Mouse (Mus musculus) ovary, postnatal 36 days (tissue): ENCODE measurements around the gene Frem1.

Source experiments
- DNase-seq: peaks from one replicate; pipeline ENCODE4 v3.0.0; 2022; ENCODE audit warnings: low spot score, mixed read lengths

Gene Frem1

DNA sequence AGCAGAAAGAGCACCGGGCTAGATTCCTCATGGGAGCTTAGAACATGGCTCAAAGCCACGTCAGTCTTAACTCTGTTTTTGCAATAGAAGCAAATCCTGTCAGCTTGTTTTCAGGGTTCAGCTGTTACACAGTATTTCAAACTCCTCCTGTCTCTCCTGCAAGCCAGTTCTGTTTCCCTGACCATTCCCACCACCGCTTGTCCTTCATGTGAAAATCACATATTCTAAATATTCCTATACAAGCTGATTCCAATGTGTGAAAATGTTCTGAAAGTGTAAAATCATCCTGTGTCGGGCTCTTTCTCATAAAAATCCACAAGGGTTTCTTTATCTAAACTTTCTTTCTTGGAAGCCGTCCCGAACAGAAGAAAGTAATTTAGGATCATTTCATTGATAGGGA is 22.0 kb downstream of the Frem1 start:
- DNase-seq, result no peak

DNA sequence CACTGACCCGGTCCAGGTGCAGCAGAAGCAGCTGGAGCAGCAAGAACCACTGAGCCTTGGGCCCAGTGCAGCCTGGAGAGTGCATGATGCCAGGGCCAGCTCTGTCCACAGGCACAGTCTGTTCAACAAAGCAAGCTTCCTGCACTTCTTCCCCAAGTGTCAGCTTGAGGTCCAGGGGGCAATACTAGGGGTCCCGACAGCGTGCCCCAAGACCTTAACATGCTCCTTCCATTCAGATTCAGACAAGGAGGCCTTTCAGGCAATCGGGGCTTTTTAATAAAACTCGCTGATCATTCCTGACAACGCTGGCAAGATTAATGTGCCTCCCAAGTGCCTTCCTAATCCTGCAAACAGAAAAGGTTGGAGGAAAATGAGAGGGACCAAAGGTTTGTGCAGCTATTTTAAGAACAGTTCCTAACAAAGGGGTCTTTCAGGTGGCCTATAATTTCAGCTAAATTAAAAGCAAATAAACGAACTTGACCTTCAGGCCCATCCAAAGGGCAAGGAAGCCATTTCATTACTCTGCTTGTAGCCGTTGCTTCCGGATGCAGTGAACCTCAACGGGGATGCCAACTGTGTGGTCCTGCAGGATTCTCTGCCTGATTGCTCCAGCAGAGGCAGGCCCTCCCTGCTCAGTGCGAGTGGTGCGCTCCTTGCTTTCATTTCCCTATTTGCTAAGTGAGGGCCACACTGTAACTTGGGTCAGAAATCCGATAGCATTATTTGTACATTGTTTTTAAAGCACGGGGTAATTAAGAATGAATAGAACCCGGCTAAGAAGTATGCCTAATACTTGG is 31.2 kb downstream of the Frem1 start:
- no peak for DNase-seq

DNA sequence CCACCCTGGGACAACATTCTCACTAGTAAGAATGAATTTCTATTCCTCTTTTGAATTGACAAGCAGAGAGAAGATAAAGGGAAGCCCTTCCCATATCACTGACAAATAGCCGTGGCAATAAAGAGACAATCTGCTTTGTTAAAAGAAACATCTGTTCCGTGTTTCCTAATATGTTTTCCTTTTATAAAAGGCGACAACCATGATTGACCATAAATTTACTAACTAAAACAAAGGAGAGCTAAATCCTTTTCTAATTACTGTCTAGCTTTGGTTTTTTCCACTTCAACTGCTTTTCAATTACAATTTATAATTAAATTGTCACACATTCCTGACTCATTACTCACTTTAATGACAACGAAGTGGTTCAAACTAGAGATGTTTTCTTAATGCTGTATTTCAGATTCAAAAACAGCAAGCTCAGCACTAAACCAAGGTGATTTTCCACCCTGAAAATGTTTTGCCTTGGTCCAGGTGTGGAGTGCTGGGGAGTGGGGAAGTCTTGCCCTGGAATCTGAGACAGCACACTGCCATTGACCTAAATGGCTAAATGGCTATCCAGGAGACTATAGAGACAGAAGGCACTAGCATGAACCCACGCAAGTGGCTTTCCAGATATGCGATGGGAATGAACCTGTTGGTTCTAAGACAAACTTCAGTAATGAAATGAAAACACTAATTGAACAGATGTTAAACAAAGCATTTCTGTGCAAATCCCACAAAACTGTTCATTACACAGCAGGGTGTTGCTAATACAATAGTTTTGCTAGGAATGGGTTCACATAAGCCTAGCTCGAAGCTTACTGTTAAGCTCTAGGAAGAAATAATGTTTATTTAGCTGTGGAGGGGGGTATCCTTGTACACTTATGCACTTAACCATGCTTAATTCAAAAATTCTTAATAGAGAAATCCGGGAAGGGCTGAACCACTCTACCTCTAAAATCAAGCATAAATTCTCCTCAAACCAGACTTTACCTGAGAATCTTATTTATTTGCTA is 33.7 kb downstream of the Frem1 start:
- DNase-seq, result no peak

DNA sequence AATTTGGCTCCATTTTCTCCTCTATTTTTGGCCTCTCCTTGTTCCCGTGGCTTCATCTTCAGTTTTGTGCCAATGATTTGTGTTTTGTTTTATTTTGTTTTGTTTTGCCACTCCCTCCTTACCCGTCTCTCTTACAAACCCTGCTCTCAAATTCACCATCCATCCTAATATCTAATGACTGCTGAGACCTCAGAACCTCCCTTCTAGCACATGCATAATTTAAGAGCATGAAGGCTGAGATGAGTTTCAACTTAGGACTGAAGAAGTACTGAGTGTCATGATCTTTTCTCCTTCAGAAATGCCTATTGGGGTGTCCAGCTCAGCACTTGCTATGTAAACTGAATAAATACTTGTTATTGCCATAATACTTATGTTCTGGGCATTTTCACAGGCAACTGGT is 37.6 kb downstream of the Frem1 start:
- DNase-seq, result no peak

DNA sequence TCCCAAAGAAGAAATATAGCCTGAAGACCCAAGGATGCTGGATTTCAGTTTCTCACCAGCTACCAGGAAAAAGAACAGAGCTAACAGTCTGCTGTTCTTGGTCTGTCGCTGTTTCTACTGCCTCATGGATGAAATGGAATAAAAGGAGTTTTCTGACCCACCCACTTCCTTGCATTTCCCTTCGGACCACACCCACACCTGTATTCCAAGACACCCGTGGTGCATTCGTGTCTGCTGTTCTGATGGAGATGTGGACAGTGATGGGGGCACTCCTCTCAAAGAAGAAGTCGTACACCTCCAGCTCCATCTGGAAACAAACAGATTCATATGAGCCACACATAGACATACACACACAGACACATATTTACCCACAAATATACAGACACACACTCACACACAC is 48.1 kb downstream of the Frem1 start:
- DNase-seq, result no peak

DNA sequence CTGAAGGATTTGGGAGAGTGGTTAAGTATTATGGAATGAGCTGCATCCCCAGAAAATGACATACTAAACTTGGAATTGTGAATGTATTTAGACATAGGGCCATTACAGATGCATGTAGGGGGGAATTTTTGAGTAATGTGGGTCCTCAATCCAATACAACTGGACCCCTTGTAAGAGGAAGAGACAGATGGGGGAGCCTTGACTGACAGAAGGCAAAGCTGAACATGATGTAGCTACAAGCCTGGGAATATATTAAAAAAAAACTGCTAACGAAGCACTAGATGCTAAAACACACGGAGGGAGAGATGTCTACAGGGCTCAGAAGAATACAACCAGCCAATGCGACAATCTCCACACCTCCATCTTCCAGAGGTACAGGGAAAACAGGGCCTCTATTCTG is 60.1 kb downstream of the Frem1 start:
- DNase-seq, result no peak

DNA sequence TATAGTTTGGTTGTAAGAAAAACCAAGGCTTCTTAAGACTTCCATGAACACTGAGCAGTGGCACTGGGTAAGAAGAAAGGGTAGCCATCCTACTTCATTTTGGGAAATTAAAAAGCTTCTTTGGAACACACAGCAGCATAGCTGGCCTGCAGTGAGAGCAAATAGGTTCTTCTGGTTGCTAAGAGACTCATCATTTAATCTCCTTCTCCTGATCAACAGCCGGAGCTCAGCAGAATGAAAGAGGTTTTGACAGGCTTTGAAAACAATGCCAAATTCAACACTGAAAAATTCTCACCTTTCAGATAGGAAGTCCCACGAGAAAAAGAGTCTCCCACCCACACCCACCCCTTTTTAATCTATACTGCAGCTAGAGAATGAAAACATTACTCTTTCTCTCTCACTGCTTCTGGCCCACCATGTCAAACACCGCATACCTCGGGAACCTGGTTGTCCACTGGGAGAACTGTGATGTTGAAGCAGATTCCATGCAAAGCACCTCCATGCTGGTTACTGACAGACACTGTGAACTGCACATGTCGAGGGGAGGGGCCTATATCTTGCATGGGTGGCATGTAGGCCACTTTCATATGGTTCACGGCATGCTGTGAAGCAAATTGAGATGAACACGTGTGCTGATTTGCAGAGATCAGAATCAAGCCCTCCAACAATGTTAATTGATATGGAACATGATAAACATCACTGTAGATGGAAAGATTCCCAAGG is 61.0 kb downstream of the Frem1 start:
- DNase-seq, result no peak

DNA sequence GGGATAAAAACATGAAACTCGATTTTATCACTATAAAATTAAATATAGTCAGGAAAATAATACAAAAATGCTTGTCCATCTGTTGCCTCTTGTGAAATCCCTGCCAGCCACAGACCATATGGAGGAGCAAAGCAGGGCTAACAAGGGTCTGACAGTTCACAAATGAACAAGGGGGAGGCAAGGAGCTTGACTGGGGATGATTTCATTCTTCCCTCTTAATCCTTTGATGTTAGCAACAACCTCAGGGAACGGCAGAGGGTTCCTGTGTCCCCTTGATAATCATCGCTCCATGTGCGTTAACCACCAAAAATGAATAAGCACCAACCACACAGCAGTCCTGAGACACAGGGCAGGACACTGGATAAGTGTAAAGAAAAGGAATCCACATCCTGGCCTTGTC is 79.8 kb downstream of the Frem1 start:
- no peak for DNase-seq

DNA sequence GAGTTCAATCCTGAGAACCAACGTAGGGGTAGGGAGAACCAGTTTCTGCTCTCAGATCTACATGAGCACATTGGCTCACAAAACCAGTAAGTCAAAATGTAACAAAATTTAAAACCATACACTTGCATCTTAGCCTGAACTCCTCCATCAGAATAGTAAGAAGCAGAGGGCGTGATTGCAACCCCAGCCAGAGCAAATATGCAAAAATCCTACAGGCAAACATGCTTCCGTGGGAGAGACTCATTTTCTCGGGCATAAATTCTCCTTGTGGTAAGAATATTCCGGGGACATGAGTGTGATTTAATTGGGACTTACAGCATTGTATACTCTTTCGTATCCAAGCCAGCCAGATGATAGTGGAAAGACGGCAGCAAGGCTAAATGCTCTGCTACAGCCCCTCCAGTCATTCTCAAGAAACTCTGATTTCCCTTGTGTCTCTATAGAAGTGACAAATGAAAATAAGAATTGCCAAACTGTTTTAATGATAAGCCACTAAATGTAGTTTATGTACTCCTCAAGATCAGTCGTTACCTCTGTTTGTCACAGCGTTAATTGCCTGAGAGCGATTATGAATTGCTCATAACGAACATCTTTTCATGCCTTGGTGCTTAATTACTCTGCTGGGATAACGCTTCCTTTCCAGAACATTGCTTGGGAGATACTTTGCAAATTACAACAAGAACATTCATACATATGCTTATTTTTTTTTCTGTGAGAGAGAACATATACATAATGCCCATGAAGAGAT is 81.1 kb downstream of the Frem1 start:
- DNase-seq, result no peak

DNA sequence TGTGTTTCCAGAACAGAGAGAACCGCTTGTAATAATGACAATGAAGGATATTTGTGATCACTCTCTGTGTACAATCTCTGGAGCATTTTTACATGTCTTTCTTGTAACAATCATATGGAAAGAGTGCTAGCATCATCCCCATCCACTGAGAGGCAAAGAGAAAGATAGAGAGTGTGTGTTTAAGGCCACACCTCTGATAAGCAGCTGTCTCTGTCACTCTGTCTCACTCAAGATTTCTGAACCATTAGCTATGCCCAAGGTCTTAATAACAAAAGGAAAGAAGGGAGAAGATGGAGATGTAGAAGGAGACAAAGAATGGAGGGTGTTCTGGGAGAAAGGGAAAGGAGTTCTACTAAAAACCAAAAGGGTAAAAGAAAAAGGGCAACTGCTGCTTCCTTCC is 91.1 kb downstream of the Frem1 start:
- no peak for DNase-seq

DNA sequence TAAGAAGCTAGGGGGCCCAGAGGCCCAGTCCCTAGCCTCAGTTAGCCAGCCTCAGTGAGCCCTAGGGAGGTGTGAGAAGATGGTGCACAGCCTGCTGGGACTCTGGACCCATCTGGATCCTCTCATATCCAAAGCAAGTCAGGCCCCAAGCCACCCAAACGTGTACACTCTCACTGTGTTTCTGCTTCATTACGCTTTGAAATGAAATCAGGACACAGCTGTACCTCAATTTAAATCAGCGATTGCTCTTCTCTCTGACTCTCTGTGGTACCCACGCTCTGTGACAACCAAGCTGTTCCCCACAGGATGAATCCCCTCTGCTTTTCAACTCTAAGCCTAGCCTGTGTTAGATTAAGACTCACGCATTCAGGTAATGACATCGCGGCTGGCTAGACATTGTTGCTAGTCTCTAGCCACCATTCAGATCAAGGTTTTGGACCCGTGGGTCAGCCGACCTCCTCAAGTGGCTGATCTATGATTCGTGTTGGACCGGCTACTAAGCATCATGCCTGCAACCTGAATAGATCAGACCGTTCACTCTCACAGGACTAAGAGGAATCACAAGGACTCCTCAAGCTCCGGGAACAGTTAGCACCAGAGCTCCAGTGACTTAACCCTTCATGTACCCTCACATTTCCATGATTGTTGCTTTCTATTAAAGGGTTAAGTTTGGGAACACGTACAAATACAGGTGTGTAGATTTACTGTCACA is 94.2 kb downstream of the Frem1 start:
- DNase-seq, result no peak

DNA sequence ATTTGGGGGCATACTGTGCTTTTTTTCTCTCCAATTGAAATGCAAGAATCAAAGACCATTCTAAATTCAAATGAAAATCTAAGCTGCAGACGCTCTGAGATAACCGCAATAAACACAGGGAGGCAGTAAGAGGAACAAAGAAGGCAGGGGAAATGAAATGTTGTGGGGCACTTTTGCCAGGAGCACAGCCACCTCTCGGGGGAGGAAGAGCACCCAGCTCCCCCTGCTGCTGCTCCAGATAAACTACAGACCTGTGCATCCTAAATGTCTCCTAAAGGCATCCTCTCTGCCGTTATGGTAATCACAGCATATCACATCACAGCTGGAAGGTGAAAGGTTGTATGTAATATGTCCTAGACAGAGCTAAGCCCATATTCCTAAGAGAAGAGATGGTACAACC is 98.1 kb downstream of the Frem1 start:
- no peak for DNase-seq

DNA sequence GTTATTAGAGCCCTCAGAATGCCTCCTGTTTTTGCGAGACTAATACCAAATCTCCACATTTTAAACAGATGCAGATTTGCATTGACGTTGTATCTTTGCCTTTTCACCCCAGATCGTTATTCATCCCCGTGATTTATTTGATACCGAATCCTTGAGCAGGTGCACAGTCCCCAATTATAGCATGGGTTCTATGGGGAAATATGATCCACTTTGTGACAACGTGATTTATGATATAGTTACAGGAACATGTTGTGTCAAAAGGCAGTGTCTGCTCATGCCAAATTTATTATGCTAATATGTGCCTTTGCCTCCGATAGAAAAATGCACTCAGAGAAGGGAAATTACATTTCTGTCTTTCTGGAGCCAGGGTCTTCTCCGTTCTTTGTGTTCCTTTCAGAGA is 102.6 kb downstream of the Frem1 start:
- no peak for DNase-seq

DNA sequence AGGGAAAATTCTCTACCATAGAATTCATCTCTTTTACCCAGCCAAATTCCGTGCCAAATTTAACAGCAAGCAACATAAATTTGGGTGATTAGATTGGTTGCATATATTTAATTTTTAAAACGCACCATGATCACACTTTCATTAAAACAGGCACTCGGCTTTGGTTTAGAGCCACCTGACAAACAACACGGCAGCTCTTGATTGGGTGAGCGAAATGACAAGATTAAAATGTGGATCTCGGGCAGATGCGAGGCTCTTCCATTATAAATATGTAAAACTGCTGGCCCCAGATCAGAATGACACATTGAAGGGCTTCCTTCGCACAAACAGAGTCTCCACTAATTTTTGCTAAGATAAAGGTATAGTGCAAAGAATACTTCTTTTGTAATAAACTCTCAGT is 105.4 kb downstream of the Frem1 start:
- no peak for DNase-seq

DNA sequence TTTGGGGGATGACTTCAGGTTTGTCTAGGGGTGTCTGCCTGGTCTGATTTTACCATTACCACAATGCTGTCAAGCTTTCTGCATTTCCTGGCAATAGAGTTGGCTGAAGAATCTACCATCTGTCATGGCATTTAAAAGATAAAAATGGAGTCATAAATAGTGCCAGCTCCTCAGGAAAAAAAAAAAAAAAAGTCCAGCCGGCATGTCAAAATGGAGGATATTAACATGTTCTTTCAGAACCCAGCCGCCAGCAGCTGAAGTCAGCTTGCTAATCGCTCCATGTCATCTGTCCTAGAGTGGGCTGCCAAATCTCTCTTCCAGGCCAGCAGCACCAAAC is 105.9 kb downstream of the Frem1 start:
- DNase-seq, result no peak

DNA sequence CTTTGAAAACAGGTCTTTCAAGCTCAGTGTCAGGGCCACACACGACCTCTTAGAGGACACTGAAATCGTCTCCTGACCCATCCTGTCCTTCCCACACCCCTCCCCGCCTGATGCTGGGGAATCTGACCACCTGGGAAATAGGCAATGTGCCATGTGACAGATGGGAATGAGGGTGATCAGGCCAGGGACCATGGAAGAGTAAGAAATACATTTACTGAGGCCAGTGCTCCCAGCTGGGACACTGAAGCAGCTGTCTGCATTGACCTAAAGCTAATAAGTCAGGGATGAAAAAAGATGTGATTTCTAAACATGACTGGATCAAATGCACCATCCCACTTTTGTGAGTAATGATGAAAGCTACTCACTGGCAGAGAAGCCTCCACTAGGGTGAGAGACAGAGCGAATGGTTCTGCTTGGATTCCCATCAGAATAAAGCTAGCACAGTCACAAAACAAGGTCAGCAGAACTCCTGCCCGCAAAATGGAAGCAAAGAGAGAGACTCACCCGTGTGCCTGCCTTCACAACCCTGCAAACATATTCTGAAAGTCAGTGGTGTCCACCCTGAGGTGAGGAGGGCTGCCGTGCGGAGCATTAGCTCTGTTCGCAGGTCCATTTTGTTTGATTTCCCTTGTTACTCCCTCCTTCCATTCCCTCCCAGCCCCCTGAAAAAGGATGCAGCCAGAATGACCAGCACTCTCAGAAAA is 106.4 kb downstream of the Frem1 start:
- DNase-seq, result no peak

DNA sequence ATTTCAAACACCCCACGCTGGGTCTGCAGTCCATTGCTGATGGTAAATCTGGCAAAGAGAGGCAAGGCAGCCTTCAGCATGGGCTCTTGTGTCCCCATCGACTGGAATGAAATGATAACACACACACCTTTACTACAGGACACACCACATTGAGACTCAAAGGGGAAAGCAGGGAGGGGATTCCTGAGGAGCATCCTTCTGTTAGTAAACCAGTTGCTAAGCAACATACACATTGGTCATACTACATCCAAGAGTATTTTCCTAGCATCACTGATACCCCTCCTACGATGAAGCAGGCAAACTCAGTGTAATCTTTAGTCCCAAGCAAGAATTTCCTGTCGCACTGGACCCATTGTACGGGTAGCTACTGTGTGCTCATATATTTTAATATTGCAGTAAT is 111.5 kb downstream of the Frem1 start:
- no peak for DNase-seq

DNA sequence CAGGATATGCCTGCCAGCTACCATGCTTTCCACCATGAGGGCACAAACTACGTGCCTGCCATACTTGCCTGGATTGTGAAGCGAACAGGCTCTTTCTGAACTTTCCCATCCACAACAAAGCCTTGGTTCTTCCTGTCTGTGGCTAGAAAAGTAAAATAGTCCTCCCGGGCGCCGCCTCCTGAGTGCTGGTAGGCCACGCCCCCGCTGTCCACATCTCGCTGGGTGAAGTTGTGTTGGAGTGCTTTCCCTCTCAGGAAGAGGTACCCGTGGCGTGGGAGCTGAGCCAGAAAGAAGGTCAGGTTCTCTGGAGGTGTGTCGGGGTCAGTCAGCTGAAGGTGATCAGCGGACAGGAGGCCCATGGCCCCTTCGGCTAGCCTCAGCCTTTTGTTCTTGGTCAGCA is 111.9 kb downstream of the Frem1 start:
- DNase-seq, result no peak

DNA sequence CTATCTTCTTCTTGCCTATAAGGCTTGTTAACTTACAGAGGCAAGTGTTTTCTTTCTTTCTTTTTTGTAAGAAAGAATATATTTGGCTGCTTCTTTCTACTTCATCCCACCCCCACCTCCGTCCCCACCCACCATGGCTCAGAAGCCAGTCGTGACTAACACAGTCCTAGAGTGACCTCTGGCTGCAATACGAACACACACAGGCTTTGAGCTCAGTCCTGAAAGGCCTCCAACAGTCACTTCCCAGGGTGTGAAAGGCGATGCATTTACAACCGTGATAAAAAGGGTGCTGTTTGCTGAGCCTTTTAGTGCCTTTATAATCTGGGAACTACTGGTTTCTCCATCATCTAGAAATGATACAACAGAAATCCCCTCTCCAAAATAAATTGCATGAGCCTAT is 117.8 kb downstream of the Frem1 start:
- no peak for DNase-seq

DNA sequence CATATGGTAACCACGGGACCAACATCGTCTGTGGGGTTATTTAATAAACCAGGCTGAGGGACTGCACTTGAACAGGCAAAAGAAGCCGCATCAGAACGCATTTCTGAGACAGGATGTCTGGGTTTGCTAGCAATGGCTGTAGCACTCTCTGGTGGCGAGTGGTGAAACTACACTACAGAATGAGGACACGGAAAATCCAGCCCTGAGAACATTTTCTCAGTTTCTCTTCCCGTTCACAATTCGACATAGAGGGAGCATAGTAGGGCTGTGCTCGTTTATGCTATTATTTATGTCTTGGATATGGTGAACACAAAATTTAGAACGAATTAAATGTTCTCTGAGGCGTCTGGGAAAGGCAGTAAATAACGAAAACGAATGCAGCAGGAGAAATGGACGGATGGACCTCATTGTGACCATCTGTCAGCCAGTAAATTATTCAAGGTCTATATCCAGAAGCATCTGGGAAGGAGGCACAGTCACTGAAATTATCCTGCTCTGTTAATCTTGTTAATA is 118.4 kb downstream of the Frem1 start:
- DNase-seq, result peak; percentile 44
